Mouse (Mus musculus) cortical plate, adult 2 months (tissue): Measurements from ENCODE around the gene Rnf168. TPM values are rescaled to one million over a fixed set of nuclear protein-coding genes. Genes with fewer than 3 reads are reported as not detected.
"Not testable (repeated sequence)": the region's sequence is repeated elsewhere in the genome, so short reads cannot be mapped to it uniquely, and the experiment has no call there.

Experiments
- H3K27ac ChIP-seq: fragments of 200-500 bp; 2 replicates; pipeline ENCODE4 v1.5.1; 2012; ENCODE audit warnings: low read length, control low read depth, inconsistent platforms; ENCODE audit not compliant: insufficient read depth
- H3K4me1 ChIP-seq: fragments of 200-500 bp; 2 replicates; pipeline ENCODE4 v1.6.1; 2011; ENCODE audit warnings: low read length; ENCODE audit not compliant: control insufficient read depth, insufficient read depth
- H3K4me3 ChIP-seq: fragments of 200-500 bp; 2 replicates; pipeline ENCODE4 v1.5.1; 2011; ENCODE audit warnings: mild to moderate bottlenecking, low read length, control low read depth; ENCODE audit not compliant: insufficient read depth
- CTCF ChIP-seq: fragments of 200-500 bp; IDR thresholded peaks from 2 replicates; pipeline ENCODE4 v1.5.1; 2011; ENCODE audit warnings: mild to moderate bottlenecking, control low read depth, low read length; ENCODE audit not compliant: insufficient read depth; ENCODE audit errors: extremely low read depth
- POLR2A ChIP-seq: fragments of 200-500 bp; IDR thresholded peaks from 2 replicates; pipeline ENCODE4 v1.6.1; 2011; ENCODE audit warnings: mild to moderate bottlenecking, low read length, control low read depth; ENCODE audit not compliant: insufficient read depth; ENCODE audit errors: extremely low read depth
- polyA plus RNA-seq: library from polyadenylated mRNA; depleted of rRNA; stranded (reverse); fragments of >200 nt; gene quantifications from 2 replicates; pipeline ENCODE4 v1.2.3, GENCODE M21; 2012

The Rnf168 gene
- polyA plus RNA-seq, 1 experiment, result 16.4 TPM

DNA sequence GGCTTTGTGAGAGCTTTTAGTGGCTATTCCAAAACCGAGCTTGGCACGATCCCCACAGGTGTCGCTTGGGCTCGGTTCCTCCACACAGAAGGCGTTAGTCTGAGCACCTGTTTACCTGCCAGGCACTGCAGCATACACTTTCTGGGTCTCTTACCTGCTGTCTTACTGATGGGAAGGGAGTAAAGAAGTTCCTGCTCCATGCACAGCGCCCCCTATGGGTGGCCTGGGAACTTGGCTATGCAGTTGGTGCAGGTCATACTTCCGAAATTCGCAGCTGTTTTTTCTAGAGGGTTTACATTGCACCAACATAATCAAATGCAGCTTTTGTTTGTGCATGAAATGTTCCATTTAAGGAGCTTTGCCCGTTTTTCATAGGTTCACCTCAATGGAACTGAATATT lies 3.9 kb upstream of the Rnf168 start:
- Histone ChIP-seq H3K27ac (no peak overlapping the region), H3K4me3 (no peak overlapping the region), H3K4me1 (no peaks in the 10 kb centered on the region)
- TF ChIP-seq CTCF (no peak), POLR2A (no peak)

DNA sequence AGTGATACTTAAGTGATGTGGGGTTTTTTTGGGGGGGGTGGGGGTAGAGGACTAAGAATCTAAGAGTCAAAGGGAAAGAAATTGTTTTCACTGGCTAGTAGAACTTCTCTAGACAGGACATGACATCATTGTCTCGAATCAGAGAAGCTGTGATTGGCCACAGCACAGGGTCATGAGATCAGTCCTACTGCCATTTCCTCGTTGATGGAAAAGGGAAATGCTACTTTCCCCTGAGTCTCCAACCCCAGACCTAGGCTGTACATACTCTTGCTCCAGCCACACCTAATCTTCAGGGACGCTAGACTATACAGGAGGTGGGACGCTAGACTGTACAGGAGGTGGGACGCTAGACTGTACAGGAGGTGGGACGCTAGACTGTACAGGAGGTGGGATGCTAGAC lies 2.2 kb upstream of the Rnf168 start:
- no peak overlapping the region for H3K27ac ChIP-seq
- no peak overlapping the region for H3K4me3 ChIP-seq
- TF ChIP-seq POLR2A (no peak), CTCF (no peak)
- H3K4me1 ChIP-seq, result no peaks in the 10 kb centered on the region

GRCm38 (mm10) chr16:32275830-32276229 lies 1.4 kb upstream of the Rnf168 start:
- no peak overlapping the region for H3K27ac ChIP-seq
- TF ChIP-seq CTCF (no peak), POLR2A (no peak)
- H3K4me3 ChIP-seq, result no peak overlapping the region
- H3K4me1 ChIP-seq, result no peaks in the 10 kb centered on the region

GRCm38 (mm10) chr16:32278396-32278795 lies 1.1 kb downstream of the Rnf168 start:
- H3K27ac ChIP-seq, result no peak overlapping the region
- H3K4me1 ChIP-seq, result peaks cover 6% of the 10 kb centered on the region
- peak overlapping the region; percentile 87 for H3K4me3 ChIP-seq
- TF ChIP-seq CTCF, result no peak
- no peak for TF ChIP-seq POLR2A

DNA sequence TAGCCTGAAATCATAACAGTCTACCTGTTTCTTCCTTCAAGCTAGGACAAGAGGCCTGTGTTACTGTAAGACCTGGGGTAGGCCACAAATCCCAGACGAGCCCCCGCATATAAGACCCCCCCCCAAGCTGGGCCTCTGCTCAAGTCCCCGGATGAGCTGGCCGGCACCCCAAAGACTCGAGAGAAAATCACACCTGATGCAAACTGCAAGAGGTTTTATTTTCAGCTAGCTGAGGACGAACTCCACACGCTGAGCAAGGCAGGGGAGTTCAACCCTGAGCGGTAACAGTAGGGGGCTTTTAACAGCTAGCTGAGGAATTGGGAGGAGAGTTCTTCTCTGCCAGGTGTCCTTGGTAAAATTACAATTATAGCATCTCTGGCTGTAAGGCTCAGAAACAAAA lies 3.0 kb downstream of the Rnf168 start:
- peaks cover 6% of the 10 kb centered on the region for H3K4me1 ChIP-seq
- H3K4me3 ChIP-seq, result no peak overlapping the region; the same call in 1 of the 2 replicates
- TF ChIP-seq POLR2A (no peak), CTCF (no peak)
- no peak overlapping the region for H3K27ac ChIP-seq

- H3K4me1 ChIP-seq, result peaks cover 6% of the 10 kb centered on the region
- TF ChIP-seq POLR2A (no peak), CTCF (no peak)
- no peak overlapping the region for H3K4me3 ChIP-seq
- no peak overlapping the region for H3K27ac ChIP-seq
These were observed 5.3 kb downstream of the Rnf168 start for GRCm38 (mm10) chr16:32282608-32283007.

GRCm38 (mm10) chr16:32291821-32292220 lies 14.6 kb downstream of the Rnf168 start:
- Histone ChIP-seq H3K4me1 (no peaks in the 10 kb centered on the region), H3K27ac (no peak overlapping the region), H3K4me3 (no peak overlapping the region)
- TF ChIP-seq CTCF (no peak), POLR2A (no peak)

DNA sequence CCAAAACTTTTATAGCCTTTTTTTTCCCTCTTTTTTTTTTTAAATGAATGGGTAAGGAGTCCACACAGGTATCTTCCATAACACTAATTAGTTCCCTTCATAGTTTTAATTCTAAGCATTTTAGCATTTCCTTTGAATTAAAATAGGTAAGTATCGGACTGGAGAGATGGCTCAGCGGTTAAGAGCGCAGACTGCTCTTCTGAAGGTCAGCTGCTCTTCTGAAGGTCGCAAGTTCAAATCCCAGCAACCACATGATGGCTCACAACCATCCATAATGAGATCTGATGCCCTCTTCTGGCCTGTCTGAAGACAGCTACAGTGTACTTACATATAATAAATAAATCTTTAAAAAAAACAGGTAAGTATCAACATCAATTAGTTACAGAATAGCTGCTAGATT lies 22.4 kb downstream of the Rnf168 start:
- not testable (repeated sequence) for H3K27ac ChIP-seq, H3K4me3 ChIP-seq, H3K4me1 ChIP-seq

GRCm38 (mm10) chr16:32303046-32303445 lies 25.8 kb downstream of the Rnf168 start:
- H3K4me3 ChIP-seq, result no peak overlapping the region
- no peak overlapping the region for H3K27ac ChIP-seq
- TF ChIP-seq POLR2A, result no peak
- TF ChIP-seq CTCF, result no peak
- H3K4me1 ChIP-seq, result no peaks in the 10 kb centered on the region

DNA sequence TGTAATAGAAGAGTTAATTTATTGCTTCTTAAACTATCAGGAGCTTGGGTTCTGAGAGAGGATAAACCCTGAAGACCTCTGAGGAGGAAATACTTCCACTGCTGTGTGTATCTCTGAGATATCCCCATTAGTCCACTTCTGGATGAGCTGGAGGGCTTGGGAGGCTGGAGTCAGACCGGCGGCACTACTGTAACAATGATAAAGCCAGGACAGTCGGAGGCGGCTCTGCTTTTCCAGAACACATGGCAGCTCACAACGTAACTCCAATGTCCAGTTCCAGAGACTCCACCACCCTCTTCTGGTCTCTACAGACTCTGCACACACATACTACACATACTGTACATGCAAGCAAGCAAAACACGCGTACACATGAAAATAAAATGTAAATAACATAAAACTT lies 26.6 kb downstream of the Rnf168 start:
- H3K27ac ChIP-seq, result no peak overlapping the region

DNA sequence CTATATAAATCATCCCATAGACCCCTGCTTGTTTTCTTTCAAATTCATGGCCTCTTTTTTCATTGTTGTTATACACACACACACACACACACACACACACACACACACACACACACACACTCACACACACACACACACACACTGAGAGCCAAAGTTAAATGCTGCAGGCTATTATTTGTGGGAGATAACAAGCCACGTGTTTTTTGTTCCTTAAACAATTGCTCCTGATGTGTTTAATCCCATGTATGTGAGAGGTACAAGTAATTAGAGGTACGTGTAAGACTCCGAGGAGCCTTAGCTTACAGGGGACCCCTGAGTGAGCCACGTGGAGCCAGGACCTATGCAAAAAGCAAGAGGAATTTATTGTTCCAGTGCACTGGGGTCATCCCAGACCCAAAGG lies 34.7 kb downstream of the Rnf168 start:
- no peak overlapping the region for H3K4me3 ChIP-seq
- no peak overlapping the region for H3K27ac ChIP-seq
- no peaks in the 10 kb centered on the region for H3K4me1 ChIP-seq
- no peak for TF ChIP-seq CTCF
- TF ChIP-seq POLR2A, result no peak

More for the DNA sequence above, 26.6 kb downstream of the Rnf168 start:
- Histone ChIP-seq H3K4me1 (no peaks in the 10 kb centered on the region), H3K4me3 (no peak overlapping the region)
- TF ChIP-seq CTCF (no peak), POLR2A (no peak)
